Mouse (Mus musculus): ENCODE measurements at regions not wholly inside any gene's neighbourhood (a gene's known extent, or its start where the extent isn't known, plus 50 kb on each side); places are given as distances from the start of the nearest gene placed in this dataset.

DNA sequence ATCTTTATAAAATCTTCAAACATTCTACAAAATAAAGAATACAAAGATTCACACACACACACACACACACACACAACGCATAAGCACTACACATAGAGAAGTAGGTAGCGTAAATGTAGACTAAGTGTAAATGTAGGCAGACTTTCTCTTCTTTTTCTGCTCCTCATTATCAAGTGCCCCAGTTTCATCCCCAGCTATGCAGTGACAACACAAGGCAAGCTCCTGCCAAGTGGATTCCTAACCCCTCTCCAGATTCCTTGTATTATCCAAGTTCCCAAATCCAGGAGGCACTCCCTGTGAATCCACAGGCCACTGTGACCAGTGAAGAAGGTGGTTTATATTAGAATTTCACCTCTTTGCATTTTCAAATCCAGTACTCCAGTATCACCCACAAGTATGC, 1567.7 kb downstream of the Efna5 start:
- no peak for TF ChIP-seq CTCF (IDR thresholded peaks at IDR 0.05; ENCODE audit: low read depth)
- TF ChIP-seq EP300 (IDR thresholded peaks at IDR 0.05; ENCODE audit: low read depth), result no peak
